Mouse (Mus musculus) spleen, adult 12 weeks (tissue): Measurements from ENCODE around the gene Gm5662.
"Not testable (repeated sequence)": the region's sequence is repeated elsewhere in the genome, so short reads cannot be mapped to it uniquely, and the experiment has no call there.

Experiments
- DNase-seq: peaks from one replicate; pipeline ENCODE4 v3.0.0; 2022; ENCODE audit warnings: low spot score

Gene Gm5662

DNA sequence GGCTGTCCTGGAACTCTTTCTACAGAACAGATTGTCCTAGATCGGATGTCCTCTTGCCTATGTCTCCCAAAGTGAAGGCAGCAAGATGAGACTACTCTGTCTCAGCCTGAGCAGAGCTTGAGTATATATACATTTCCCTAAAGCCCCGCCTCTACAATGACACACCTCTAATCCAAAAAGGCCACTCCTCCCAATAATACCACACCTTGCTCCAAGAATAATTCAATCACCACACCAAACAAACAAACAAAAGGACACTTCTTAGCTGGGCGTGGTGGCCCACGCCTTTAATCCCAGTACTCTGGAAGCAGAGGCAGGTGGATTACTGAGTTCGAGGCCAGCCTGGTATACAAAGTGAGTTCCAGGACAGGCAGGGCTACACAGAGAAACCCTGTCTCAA is at the start of gene Gm5662:
Gene Gm5662 (minus strand): TSS at position 101 of the 400 bp plus-strand sequence.
- DNase-seq = not testable (repeated sequence)

DNA sequence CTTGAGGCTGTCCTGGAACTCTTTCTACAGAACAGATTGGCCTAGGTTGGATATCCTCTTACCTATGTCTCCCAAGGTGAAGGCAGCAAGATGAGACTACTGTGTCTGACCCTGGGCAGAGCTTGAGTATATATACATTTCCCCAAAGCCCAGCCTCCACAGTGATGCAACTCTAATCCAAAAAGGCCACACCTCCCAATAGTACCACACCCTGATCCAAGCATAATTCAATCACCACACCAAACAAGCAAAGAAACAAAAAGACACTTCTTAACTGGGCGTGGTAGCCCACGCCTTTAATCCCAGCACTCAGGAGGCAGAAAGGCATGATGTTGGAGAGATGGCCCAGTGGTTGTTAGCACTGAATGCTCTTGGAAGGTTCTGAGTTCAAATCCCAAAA is 49.6 kb upstream of the Gm5662 start, which contains the start of gene Gm5039:
Gene Gm5039 (minus strand): TSS at position 101 of the 400 bp plus-strand sequence.
- DNase-seq = not testable (repeated sequence)

DNA sequence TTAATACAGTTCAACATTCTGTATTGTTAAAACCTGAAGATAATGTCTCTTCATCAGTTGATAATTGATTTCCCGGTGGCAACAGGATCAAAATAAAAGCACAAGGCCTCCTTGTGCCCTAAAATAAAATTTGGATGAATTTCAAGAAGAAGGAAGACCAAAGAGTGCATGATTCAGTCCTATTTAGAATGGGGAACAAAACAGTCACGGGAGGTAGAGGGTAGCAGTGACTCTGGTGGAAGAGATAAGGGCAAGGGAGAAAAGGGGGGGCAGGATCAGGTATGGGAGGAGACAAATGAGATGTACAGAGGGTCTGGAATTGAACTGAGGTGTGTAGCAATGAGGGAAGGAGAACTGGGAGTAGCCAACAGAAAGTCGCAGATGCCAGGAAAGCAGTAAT is 40.3 kb upstream of the Gm5662 start:
- DNase-seq = no peak

DNA sequence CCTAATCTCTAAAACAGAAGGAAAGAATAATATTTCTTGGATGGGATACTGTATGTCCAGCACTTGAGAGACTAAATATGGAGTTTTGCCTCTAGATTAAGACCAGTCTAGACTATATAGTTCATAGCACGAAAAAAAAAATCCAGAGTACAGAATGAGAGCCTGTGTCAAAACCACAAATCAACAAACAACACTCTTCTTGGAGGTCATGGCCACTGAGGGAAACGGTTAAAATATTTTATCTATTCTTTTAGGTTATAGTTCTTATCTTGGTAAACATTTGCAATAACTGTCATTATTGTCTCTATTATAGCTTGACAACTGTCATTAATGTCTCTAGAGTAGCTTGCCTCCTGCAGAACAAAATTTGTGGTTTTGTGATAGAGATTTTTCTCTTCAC is 22.9 kb upstream of the Gm5662 start:
- DNase-seq = not testable (repeated sequence)

DNA sequence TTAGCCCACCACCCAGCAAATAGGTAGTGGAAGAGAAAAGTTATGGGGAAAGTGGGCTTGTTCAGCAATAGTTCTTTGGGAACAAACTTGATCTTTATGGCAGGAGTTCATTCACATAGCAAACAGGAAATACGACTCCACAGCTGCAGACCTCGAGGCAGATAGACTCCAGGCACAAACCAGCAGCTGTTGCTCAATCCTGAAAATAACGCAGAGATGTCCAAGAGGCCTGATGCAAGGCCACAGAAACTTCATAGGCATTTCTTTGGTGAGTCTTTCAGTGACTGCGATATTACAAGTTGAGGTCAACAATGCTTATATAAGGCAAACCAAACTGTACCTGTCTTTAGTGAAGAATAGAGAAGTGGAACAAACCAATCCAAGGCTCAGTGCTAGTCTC is 18.8 kb upstream of the Gm5662 start:
- not testable (repeated sequence) for DNase-seq

DNA sequence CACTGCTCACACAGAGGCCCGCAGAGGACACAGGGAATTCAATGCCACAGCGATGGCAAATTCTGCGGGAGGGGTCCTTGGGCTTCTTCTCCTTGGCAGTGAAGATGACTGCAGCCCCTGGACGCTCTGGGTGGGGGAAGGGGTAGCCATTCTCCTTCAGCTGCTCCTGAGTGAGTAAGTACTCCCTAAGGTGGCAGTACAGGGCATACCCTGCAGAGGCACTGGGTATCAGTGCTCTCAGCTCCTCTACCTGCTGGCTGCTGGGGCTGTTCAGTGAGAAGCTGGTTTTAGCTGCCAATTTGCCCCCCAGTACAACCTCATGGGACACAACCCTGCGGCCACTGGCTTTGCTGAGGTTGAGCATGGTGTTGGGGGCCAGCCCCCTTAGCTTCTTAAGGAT is 10.9 kb upstream of the Gm5662 start:
- not testable (repeated sequence) for DNase-seq

DNA sequence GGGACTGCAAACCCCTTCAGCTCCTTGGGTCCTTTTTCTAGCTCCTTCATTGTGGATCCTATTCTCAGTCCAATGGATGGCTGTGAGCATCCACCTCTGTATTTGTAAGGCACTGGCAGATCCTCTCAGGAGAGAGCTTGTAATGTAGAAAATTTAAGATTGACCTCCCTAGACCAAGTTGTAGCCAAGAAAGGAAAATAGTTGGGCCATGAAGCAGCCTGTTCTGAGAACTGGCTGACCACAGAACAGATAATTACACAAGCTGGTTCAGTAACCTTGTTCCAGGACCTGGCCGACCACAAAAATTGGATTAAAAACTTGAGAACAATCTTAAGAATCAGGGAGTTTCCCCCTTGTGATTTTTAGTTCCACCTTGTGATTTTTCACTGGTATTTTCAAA is 17.1 kb downstream of the Gm5662 start:
- no peak for DNase-seq

DNA sequence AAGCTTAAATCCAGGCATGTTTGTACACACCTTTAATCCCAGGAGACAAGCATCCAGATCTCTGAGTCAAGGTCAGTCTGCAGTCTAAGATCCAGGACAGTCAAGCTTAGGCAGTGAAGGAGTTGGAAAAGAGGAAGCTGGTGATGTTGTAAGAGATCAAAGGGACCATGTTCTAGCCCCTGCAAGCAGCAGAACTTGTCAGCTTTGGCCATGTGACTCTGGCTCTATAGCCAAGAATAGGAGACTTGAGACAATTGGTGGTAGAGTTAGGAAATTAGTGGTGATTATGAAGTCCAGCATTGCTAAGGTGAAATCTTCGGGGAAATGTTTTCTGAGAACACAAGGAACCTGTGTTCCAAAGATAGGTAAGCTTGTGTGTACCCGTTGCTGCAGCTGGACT is 18.4 kb downstream of the Gm5662 start:
- DNase-seq = not testable (repeated sequence)

DNA sequence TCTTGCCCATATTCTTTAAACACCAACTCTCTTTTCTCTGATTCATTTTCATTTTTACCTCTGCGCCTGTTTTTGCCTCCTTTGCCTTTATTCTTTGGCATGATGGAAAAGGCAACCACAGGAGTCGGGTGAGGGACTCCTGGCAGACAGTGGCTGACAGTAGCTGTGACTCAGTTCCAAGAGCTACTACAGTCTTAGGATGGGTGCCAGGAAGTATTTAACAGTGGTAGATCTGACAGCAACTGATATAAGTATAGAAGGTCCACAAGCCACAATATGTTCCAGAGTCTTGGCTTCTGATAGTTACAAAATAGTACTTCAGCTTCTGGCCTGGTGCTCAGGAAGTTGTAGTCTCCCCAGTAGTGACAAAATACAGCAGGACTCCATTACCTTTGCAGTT is 24.3 kb downstream of the Gm5662 start, which contains the start of gene Gm8332:
Gene Gm8332 (minus strand): TSS at position 101 of the 400 bp plus-strand sequence.
- not testable (repeated sequence) for DNase-seq

DNA sequence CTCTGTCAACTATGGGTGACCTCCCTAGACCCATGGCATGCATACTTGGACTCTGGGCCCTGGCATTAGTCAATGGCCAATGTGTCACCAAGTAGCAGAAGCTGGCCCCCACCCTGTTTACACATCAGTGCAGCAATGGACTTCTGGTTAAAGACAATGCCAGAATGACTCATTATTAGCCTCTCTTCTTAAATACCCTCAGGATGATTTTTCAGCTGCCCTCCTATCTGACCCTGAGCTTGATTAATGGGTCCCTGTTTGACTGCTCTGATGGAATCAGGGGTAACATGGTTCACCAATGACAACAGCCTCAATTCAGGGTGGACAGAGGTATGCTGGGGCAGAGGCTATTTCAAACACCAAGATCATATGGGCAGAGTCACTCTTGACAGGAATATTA is 28.5 kb downstream of the Gm5662 start:
- not testable (repeated sequence) for DNase-seq

DNA sequence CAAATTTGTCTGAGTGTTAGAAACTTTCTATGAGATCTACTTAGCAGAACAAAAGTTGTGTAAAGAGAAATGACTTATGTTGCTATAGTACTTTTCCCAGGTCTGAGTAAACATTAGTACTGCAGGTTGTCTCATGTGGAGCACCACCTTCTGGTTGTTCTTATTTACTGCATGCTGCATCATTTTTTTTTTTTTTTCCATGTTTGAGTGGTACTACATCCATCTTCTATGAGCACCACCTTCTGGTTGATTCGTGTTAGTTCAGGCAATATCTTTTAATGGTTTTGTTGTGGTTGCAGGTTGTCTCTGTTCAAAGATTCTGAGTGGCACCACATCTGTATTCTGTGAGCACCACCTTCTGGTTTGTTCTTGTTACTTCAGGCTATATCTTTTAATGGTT is 31.4 kb downstream of the Gm5662 start:
- not testable (repeated sequence) for DNase-seq
